Mouse (Mus musculus) brain, embryonic 18.5 days (tissue): ENCODE measurements around the gene Mturn.

ENCODE experiments used
- DNase-seq: peaks from one replicate; pipeline ENCODE4 v3.0.0-alpha.2; 2012; ENCODE audit warnings: low read depth, low spot score

The Mturn gene

GRCm38 (mm10) chr6:54729451-54730105 is 48.2 kb downstream of the Mturn start:
- no peak for DNase-seq

GRCm38 (mm10) chr6:54731726-54732125 is 50.3 kb downstream of the Mturn start:
- no peak for DNase-seq

- no peak for DNase-seq
Measured at GRCm38 (mm10) chr6:54732721-54733120, 51.3 kb downstream of the Mturn start.

- DNase-seq = no peak
Measured at GRCm38 (mm10) chr6:54736126-54736525, 54.7 kb downstream of the Mturn start.

GRCm38 (mm10) chr6:54737255-54737654 is 55.8 kb downstream of the Mturn start:
- no peak for DNase-seq

- no peak for DNase-seq
Measured at GRCm38 (mm10) chr6:54737684-54738083, 56.3 kb downstream of the Mturn start.

- DNase-seq = no peak
Measured at GRCm38 (mm10) chr6:54749056-54749455, 67.6 kb downstream of the Mturn start.

GRCm38 (mm10) chr6:54751621-54752020 is 70.2 kb downstream of the Mturn start:
- DNase-seq = no peak

GRCm38 (mm10) chr6:54752076-54752475 is 70.7 kb downstream of the Mturn start:
- no peak for DNase-seq
